Mouse (Mus musculus): ENCODE results near the gene Rnf213. TPM values are rescaled to one million over a fixed set of nuclear protein-coding genes. Genes with fewer than 3 reads are reported as not detected.

Gene Rnf213
- total RNA-seq, 1 experiment from 2014 or later = 78.2 TPM

- ATAC-seq (replicated peaks; ENCODE audit: low read depth, poor library complexity, severe bottlenecking) = no peak
These were observed 41.4 kb downstream of the Rnf213 start for GRCm38 (mm10) chr11:119434316-119434715.

GRCm38 (mm10) chr11:119435880-119436872 lies 43.3 kb downstream of the Rnf213 start:
- peak; percentile 60 for ATAC-seq (replicated peaks; ENCODE audit: low read depth, poor library complexity, severe bottlenecking)

- ATAC-seq (replicated peaks; ENCODE audit: low read depth, poor library complexity, severe bottlenecking) = no peak
These were observed 45.9 kb downstream of the Rnf213 start for GRCm38 (mm10) chr11:119438776-119439175.

DNA sequence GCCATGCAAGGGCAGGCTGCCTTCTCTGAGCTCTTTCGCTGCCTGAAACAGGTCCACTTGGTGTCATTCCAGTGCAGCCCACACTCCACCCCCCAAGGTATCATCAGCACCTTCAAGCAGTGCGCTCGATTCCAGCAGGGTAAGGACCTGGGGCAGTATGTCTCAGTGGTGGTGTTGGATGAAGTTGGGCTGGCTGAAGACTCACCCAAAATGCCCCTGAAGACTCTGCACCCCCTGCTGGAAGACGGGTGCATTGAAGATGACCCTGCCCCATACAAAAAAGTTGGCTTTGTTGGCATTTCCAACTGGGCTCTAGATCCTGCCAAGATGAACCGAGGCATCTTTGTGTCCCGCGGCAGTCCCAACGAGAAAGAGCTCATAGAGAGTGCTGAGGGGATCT lies 49.3 kb downstream of the Rnf213 start:
- 0 out of 2 replicates have a peak, but pooled peaks have one; percentile 40 for ATAC-seq (replicated peaks; ENCODE audit: low read depth, poor library complexity, severe bottlenecking)

- ATAC-seq (replicated peaks; ENCODE audit: low read depth, poor library complexity, severe bottlenecking) = no peak
These were observed 50.5 kb downstream of the Rnf213 start for GRCm38 (mm10) chr11:119443442-119443841.

- no peak for ATAC-seq (replicated peaks; ENCODE audit: low read depth, poor library complexity, severe bottlenecking)
These were observed 63.2 kb downstream of the Rnf213 start for GRCm38 (mm10) chr11:119456097-119456496.

DNA sequence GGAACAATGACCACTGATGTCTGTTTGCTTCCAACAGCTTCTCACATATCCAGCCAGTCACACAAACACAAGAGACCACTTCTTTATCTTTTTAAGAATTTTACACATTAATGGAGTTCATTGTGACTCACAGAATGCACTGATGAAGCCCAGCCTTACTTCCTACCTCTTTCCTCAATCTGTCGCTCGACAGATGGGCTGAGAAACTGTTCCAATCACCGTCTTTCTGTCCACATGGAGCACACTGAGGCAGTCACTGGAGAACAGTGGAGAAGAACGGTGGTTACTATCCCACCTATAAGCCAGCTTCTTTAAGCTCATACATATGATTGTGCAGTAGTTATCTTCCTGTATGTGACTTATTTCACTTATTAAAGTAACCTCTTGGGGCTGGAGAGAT lies 85.0 kb downstream of the Rnf213 start:
- no peak for ATAC-seq (replicated peaks; ENCODE audit: low read depth, poor library complexity, severe bottlenecking)

- ATAC-seq (replicated peaks; ENCODE audit: low read depth, poor library complexity, severe bottlenecking) = peak; percentile 97
These were observed 98.2 kb downstream of the Rnf213 start, which contains the start of gene Endov for GRCm38 (mm10) chr11:119490861-119491689. Gene Endov (plus strand): TSS chr11:119491347.

DNA sequence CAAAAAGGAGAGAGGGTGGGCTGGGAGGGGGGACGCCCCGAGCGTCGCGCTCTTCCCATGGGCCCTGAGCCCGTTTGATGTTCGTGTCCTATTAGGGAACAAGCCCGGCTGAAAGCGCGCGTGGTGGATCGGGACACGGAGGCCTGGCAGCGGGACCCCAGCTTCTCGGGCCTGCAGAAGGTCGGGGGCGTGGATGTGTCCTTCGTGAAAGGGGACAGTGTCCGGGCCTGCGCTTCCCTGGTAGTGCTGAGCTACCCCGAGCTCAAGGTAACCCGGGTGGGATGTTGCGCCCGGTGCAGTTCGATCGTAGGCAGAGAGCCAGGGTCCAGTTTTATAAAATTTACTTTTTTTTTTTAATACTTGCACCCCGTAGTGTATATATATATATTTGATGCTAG lies 98.8 kb downstream of the Rnf213 start:
- no peak for ATAC-seq (replicated peaks; ENCODE audit: low read depth, poor library complexity, severe bottlenecking)

DNA sequence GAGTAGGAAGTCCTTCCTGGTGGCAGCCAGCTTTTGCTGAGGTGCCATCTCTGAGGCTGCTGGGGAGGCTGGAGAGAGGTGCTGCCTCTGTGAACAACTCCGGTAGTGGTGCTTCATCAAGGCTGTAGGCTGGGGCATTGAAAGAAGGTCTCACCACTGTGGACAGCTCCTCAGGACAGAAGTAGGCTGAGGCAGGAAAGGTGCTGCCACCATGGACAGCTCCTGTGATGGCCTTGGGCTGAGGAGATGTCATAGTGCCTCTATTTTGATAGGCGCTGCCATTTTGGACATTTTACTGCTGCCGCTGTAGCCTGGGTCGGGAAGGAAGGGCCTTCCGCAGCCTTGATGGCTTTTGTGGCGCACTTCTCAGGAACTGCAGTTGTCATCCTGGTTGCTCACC lies 99.9 kb downstream of the Rnf213 start:
- ATAC-seq (replicated peaks; ENCODE audit: low read depth, poor library complexity, severe bottlenecking) = no peak

GRCm38 (mm10) chr11:119493516-119493915 lies 100.6 kb downstream of the Rnf213 start:
- no peak for ATAC-seq (replicated peaks; ENCODE audit: low read depth, poor library complexity, severe bottlenecking)

GRCm38 (mm10) chr11:119496147-119496546 lies 103.2 kb downstream of the Rnf213 start:
- no peak for ATAC-seq (replicated peaks; ENCODE audit: low read depth, poor library complexity, severe bottlenecking)

DNA sequence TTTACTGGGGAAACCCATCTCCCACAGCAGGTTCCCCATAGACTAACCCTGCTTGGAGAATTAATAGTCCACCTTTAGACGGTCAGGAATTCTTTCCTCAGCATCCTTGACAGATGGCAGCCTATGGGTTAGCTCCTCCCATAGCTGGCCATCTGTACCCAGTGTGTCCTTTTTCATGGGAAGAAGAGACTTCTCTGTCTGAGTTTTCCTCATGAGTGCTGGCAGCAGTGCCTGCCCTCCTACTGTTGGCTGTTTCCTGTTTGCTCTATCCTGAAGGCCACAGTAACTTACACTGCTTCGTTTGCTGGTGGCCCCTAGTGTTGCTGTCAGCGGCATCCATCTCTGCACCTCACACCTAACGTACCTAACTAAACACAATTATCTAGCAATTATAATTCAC lies 104.6 kb downstream of the Rnf213 start:
- ATAC-seq (replicated peaks; ENCODE audit: low read depth, poor library complexity, severe bottlenecking) = no peak

GRCm38 (mm10) chr11:119499297-119499696 lies 106.4 kb downstream of the Rnf213 start:
- ATAC-seq (replicated peaks; ENCODE audit: low read depth, poor library complexity, severe bottlenecking) = no peak

DNA sequence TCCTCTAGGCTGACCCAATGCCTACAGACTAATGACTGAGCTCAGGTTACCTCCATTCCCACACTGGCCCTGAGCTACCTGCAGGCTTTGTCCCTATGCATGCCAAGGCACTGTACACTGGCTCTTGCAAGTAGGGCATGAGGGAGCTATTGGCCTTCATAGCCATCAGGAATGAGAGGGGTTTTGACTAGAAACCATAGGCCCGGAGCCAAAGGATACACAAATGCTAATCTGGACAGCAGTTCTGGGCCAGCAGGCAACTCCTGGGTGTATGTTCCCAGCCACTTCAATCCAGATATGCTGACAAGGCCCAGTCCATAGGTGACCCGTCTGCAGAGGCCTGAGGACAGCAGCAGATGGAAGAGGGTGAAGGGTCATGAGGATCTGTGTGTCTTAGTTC lies 107.1 kb downstream of the Rnf213 start:
- no peak for ATAC-seq (replicated peaks; ENCODE audit: low read depth, poor library complexity, severe bottlenecking)

DNA sequence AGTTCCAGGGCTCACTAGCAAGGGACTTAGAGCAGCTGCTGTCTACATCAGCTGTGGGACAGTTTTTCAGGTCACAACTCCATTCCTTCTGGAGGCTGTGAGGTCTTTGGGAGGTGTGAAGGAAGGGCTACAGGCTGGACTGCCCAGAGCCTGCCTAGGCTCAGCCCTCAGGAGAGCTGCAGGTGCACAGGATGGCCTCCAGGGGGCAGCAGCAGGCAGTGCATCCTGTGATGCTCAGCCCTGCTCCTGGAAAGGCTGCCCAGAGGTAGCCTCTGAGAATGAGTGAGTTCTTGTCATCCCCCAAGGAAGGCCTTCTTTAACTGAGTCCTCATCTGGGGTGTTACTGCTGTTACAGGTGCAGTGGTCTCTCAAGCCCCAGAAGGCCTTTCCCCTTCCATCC lies 110.8 kb downstream of the Rnf213 start:
- peak; percentile 83 for ATAC-seq (replicated peaks; ENCODE audit: low read depth, poor library complexity, severe bottlenecking)

DNA sequence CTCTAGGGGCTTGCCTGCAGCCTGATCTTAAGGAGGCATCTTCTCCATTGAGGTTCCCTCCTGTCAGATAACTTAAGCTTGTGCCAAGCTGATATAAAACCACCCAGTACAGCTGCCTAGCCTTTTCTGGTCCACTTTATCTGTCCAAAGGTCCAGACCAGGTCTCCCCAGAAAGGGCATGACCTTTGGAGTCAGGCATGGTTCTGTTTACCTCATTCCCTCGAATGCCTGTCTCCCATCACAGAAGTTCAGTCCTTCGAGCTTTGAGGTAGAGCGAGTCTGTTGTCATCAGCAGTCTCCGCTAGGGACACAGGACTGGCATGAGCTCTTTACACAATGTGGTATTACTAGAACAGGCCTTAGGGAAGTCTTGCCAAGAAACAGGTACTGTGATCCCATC lies 113.5 kb downstream of the Rnf213 start:
- no peak for ATAC-seq (replicated peaks; ENCODE audit: low read depth, poor library complexity, severe bottlenecking)

- ATAC-seq (replicated peaks; ENCODE audit: low read depth, poor library complexity, severe bottlenecking) = no peak
These were observed 114.9 kb downstream of the Rnf213 start for GRCm38 (mm10) chr11:119507772-119508171.

DNA sequence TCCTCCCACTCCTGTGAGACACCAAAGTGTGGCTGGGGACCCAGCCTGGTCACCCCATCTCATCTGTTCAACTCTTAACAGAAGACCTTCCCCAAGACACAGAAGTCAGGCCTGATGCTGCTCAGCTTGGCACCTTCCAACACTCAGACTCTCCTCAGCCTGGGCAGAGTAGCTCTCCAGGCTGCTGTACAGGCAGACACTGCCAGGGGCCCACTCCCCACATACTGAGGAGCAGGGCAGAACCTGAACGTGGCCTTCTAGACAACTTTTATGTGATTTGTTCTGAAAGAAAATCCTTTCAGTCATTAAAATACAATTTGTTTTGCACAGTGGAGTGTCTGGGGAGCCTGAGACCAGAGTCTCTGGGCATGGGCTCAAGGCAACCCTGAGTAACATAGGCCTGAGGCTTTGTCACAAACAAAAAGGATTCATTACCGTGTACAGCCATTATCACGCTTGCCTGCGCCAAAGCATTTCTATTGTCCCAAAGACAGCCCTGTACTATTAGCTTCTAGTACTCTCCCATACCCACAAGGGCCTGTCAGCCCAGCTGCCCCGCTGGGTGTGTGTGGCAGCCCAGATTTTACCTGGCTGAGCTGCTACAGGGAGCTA lies 116.4 kb downstream of the Rnf213 start:
- no peak for ATAC-seq (replicated peaks; ENCODE audit: low read depth, poor library complexity, severe bottlenecking)

DNA sequence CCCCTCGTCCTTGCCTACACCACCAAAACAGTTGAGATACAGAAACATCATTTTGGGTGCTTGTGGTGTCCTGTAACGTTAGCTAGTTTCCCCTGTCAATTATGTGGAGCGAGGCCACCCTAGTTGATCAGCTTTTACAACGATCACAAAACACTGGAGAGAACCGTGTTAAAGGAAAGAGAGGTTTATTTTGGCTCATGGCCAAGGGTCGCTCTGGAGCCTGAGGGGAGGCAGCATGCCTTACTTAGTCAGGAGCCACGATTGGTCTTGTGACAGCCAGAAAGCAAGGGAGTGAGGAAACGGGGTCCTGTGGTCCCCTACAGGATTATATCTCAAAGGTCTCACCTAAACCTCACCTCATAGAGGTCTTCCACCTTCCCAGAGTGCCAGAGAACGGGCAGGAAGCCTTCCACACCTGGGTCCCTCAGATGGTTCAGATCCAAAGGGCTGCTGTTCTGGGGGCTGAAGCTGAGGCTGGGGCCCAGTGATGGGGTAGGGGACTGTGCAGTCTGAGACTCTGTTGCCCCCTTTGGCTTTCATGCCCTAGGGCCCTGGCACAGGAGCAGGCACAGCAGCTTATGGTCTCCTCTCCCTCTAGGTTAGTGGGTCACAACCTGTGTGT lies 120.2 kb downstream of the Rnf213 start:
- no peak for ATAC-seq (replicated peaks; ENCODE audit: low read depth, poor library complexity, severe bottlenecking)

Data from common myeloid progenitor, adult 5-6 weeks (primary cell).